Mouse (Mus musculus): Measurements from ENCODE around the gene Flt1.

Flt1 gene

DNA sequence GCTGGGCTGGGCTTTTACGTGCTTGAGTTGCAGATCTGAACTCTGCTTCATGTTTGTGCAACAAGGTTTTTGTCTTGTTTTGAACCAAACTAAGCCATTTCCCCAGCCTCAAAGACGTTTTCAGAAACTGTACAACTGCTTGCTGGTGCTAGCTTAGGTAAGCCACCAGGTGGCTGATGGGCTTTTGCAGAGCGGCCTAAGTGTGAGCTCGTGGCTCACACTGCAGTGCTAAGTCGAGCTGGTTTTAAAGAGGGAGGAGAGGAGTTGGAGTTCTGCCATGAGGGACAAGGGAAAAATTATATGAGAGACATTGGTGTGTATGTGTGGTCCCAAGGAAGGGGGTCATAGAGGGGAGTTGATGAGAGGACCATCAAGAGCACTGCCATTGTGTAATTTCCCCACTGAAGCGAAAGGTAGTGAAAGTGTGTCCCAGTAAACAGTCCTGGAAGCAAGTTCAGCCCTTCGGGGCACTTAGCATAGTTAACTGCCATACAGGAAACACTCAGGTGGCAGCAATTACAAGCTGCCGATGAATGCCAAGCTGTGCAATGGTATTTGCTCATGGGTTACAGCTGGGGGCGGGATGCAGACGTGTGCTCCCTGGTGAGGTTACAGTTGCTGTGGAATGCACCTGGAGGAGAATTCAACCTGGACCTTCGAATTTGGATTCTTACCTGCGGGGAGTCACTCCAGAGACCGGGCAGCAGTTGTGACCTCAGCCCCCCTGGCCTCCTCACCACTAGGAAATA is 173.8 kb downstream of the Flt1 start:
- no peak for DNase-seq (ENCODE audit: low spot score)

DNA sequence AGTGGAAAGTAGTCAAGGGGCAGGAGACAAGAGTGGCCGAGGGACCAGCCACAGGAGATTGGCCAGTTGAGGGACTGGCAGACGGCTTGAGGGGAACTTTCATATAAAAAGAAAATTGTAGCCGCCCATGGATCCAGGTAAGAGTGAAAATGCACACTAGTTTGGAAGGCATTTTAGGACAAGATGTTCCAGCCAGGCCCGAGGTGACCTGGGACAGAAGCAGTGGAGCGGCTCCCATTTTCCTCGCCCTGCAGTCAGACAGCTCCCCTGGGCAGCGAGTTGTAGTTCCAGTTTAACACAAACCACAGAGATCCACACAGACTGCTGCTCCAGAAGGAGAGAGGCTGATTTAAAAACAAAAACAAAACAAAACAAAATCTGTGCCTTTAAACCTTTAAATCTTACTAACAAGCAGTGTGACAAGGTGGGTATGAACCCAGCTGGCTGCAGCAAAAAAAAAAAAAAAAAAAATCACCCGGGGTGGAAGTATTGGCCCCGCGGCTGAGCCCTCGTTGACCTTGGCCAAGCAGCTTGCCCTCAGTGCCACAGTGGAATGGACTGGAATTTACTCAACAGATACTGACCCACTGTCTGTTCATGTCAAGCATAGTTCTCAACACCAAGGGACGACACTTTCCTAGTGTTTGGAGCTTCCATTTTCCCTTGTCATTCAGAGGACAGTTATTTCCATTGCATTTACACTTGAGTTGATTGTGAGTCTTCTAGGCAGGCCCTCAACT is 176.6 kb downstream of the Flt1 start:
- no peak for DNase-seq (ENCODE audit: low spot score)

DNA sequence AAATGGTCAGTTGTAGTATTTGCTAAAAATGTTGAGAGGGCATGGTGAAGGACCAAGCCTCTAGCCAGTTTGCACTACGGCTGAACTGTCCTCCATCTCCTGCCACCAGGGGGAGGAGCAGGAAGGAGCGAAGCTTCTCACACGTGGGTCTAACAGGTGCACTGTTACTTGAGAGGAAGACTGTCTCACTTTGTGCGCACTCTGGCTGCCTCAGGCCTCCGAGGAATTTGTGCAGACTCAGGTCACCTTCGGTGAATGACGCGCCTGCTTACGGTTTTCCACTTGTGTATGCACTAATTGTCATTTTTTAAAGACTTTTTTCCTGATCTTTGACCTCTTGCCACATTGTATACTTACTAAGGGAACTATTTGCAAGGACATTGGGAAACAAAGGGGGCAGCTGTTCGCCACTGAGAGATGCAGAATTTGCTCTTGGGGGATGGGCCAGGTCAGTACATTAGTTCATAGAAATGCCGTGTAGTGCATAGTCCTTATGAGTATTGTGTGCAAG is 180.0 kb downstream of the Flt1 start:
- DNase-seq (ENCODE audit: low spot score), result no peak

DNA sequence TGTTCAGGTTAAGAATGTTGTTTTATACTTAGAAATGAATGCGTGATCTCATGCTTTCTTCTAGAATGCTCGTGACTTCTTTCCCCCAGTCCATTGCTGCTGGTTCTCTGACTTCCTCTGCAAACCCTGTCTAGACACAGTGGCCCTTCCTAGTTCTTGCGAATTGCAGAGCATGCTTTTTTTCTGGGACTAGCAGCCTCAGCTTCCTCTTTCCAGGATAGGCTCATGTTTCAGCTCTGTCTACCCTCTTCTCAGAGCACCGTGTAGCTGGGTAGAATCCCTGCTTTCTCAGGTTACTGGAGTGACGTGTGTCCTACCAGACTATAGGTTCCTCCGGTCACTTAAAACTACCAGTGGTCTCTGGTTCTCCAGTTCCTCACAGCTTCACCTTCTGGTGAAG is 183.5 kb downstream of the Flt1 start:
- DNase-seq (ENCODE audit: low spot score), result peak; percentile 25

DNA sequence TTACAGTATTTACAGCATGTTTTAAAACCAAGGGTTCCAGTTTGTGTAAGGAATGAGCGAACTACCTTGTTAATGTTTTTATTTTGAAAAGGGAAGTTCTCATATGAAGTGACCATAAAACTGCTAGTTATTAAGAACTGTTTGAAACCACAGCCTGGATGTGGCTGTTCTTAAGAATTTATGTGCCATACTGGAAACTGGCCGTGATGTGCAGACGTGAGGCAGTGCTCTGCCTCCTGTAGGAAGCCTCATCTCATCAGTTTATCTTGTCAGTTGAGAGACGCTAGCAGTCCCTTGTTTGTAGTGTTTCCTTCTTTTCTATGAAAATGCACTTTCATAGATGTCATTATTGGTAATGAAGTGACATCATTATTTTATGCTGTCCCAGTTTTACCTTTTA is 186.0 kb downstream of the Flt1 start:
- no peak for DNase-seq (ENCODE audit: low spot score)

DNA sequence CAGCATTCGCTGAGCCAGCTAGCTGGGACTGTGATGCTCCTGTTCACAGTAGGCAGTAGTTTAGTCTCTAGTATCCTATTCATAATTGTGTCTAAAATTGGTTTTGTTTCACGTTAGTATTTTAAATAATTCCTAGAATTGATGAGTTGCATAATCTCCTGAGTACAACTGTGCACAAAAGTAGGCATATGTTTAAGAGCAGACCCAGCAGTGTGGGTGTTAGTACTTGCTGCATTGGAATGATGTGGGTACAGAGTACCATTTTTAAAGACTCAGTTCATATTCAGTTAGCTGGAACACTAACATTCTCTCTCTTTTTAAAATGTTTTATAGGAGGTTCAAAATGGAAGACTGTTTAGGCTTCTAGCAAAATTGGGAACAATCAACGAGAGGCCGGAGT is 186.4 kb downstream of the Flt1 start:
- peak; percentile 27 for DNase-seq (ENCODE audit: low spot score)

DNA sequence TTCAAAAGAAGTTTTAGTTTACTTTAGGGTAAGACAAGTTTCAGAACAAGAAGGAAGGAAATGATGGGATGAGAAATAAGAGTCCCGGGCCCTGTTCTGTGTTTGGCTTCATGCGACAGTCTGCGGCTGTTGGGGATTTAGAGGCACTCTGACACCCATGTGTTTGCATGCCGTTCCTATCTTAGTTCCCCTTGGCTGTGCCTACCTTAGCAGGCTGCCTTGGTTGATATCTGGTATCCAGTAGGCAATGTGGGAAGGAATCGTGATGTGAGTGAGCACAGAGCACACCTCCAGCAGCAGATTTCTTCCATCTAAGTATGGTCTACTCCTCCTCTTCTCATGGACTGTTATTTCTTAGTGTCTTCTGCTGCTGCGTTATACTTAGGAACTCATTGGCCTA is 193.8 kb downstream of the Flt1 start:
- DNase-seq (ENCODE audit: low spot score), result no peak

DNA sequence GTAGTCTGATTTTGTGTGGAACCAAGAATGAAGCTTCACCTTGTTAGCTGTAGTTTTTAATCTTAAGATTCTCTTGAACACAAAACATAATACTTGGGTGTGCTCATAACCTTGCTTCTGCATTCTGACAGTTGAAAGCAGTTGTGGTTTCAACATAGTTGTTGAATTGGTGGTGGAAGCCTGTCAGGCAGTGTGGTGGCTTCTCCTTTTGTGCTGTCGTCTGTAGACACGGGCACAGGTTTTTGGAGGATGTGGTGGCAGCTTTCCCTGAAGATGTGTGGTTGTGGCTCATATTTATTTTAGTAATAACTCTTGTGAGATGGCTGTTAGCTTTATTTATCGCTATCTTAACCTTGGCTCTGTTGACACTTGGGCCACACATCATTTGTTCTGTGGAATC is 198.0 kb downstream of the Flt1 start:
- DNase-seq (ENCODE audit: low spot score), result no peak

DNA sequence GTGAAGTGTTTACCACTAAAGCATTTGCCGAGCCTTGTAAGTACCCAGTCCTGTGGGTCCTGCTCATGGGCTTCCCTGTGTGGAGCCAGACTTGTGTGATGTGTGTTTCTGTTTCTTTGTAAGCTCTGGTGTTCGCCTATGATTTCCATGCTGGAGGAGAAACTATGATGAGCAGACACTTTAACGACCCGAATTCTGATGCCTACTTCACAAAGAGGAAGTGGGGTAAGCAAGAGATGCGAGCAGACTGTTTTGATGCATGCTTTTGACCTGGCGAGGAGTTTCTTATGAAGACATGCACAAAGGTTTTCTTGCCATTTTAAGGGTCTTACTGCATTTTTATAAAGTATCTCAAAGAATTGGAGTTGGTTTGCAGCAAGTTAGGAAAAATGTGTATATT is 198.8 kb downstream of the Flt1 start:
- no peak for DNase-seq (ENCODE audit: low spot score)

Data from layer of hippocampus, adult 11-12 months (tissue).